Mouse (Mus musculus): Measurements from ENCODE around the gene C77080.

Gene C77080

GRCm38 (mm10) chr4:129261196-129261595, at the start of gene C77080:
Gene C77080 (minus strand): TSS chr4:129261404.
- DNase-seq (ENCODE audit: low spot score) = no peak

- DNase-seq (ENCODE audit: low spot score) = no peak
These were observed 46.7 kb upstream of the C77080 start for GRCm38 (mm10) chr4:129307936-129308335.

GRCm38 (mm10) chr4:129304306-129304705, 43.1 kb upstream of the C77080 start:
- no peak for DNase-seq (ENCODE audit: low spot score)

DNA sequence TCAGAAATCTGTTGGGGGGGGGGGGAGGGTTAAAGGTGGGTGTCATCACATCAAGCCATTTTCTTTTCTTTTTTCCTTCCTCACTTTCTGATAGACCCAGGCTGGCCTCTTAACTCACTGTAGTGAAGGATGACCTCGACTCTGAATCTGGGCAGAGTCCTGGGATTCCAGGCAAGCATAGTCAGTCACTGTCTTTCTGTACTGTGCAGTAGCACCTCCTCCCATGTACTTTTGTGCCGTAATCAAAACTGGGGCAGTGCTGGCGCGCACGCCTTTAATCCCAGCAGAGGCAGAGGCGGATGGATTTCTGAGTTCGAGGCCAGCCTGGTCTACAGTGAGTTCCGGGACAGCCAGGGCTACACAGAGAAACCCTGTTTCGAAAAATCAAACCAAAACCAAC, 42.6 kb upstream of the C77080 start:
- no peak for DNase-seq (ENCODE audit: low spot score)

DNA sequence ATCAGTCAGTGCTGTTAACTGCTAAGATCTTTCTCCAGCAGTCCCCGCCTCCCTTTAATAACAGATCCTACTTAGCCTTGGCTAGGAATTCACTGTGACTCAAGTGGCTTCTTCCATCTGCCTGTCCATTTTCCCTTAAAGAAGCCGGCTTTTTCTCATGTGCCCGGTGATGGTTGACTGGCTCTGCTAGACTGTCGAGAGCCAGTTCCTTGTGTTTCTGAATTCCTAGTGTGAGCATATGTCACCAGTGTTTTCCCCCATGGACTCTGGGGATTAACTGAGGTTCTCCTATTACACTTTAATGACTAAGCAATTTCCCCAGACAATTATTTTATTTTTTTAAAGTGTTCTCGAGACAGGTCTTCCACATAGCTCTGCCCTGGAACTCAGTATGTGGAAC, 42.2 kb upstream of the C77080 start:
- no peak for DNase-seq (ENCODE audit: low spot score)

DNA sequence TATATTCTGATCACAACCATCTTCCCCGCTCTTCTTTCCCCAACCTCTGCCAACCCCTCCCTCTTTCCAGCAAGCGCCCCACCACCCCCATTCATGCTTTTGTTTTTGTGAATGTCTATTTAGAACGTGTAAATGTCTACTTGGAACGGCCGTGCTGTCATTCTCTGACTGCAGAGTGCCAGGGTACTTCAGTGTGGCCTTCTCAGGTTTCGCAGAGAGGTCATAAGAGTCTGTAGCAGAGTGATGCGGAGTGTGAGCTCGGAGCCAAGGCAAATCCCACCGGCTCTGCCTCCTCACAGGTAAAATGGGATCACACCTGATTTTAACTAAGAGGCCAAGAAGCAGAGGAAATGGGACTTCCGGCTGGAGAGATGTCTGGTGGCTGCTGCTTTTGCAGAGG, 37.9 kb upstream of the C77080 start:
- no peak for DNase-seq (ENCODE audit: low spot score)

GRCm38 (mm10) chr4:129297724-129298123, 36.5 kb upstream of the C77080 start:
- no peak for DNase-seq (ENCODE audit: low spot score)

GRCm38 (mm10) chr4:129296066-129296465, 34.9 kb upstream of the C77080 start:
- no peak for DNase-seq (ENCODE audit: low spot score)

GRCm38 (mm10) chr4:129295188-129295587, 34.0 kb upstream of the C77080 start:
- no peak for DNase-seq (ENCODE audit: low spot score)

- DNase-seq (ENCODE audit: low spot score) = no peak
These were observed 32.5 kb upstream of the C77080 start for GRCm38 (mm10) chr4:129293702-129294101.

GRCm38 (mm10) chr4:129292831-129293230, 31.6 kb upstream of the C77080 start:
- DNase-seq (ENCODE audit: low spot score) = no peak

DNA sequence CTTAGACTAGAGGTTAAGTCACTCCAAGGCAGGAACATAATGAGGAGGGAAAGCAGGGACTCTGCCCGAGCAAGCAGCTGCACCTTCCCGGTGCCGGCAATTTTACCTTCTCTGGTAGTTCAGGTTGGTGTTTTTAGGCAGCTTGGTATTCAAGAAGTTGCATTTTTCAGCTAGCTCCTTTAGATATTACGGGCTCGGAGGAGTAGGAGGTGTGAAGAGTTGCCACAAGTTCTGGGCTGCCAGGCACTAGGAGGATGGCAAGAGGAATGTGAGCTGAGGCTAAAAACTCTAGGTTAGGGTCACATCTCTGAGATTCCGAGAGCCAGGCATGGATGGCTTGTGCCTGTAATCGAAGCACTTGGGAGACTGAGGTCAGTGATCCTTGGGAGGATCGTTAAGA, 28.5 kb upstream of the C77080 start:
- DNase-seq (ENCODE audit: low spot score) = no peak

DNA sequence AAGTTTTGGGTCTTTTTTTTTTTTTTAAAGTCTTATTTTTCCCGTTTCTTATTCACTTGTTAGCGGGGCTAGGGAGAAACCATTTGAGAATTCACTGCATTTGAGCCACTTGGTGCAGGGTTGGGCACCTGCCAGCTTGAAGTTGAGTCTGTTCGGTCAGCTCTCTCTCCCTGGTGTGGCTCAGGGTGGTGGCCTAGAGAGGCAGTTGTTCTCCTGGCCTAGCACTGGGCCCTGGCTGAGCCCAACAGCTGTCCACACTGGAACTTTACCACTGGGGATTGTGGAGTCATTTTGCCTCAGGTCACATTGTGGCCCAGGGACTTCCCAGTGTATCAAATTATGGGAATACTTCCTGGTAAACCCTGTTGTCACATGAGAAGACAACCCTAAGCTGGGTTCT, 26.9 kb upstream of the C77080 start:
- no peak for DNase-seq (ENCODE audit: low spot score)

GRCm38 (mm10) chr4:129287472-129287981, 26.3 kb upstream of the C77080 start, which contains the start of gene Sync:
Gene Sync (plus strand): TSS chr4:129287617.
- DNase-seq (ENCODE audit: low spot score) = no peak

- DNase-seq (ENCODE audit: low spot score) = no peak
These were observed 25.7 kb upstream of the C77080 start for GRCm38 (mm10) chr4:129286683-129287471.

- no peak for DNase-seq (ENCODE audit: low spot score)
These were observed 24.9 kb upstream of the C77080 start for GRCm38 (mm10) chr4:129286001-129286682.

DNA sequence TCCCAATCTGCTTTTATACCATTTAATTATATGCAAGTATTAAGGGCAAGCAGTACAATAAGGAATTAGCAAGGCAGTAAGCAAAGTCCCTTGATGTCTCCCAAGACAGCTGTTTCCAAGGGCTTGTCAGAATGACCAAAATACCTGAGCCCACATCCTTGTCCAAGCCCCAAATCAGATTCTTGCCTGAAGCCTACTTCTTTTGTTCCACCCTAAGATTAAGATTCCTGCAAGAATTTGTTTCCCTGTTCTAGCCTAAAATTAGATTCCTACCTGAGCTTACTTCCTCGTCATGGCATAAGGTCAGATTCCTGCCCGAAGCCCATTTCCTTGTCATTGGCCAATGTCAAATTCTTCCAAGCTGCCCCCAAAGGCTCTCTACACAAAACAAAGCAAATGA, 23.5 kb upstream of the C77080 start:
- DNase-seq (ENCODE audit: low spot score) = no peak

DNA sequence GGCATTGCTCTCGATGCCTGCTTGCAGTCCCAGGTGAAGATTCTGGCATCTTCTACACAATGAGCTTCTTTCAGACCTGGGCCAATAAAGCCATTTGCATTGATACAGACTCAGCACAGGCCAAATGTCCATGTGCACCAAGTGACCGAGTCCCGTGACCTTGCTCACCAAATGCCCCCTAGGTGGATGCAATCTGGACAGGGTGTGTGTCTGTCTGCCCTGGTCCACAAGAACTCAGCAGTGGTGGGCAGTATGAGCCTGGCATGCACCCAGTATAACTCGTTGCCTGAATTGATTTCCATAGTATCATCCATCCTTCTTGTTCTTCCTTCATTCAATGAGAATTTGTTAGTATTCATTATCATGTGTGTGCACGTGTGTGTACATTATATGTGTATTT, 22.0 kb upstream of the C77080 start:
- no peak for DNase-seq (ENCODE audit: low spot score)

GRCm38 (mm10) chr4:129282786-129283185, 21.6 kb upstream of the C77080 start:
- no peak for DNase-seq (ENCODE audit: low spot score)

DNA sequence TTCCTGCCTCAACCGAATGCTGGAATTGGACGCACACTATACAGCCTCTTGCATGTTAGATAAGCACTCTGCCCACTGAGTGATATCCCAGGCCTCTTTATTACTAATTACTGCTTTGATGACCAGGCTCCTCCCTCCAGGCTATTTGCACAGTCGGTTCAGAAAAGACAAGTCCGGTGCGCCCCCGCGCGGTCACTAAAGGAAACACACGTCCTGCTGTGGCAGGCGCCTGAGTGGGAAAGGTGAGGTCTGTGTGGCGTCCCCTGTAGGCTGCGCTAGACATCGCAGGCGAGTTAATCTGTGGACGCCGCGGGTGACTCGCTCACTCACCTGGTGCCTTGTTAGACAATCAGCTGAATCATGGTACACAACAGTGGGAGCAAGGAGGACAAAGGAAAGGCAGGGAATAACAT, 15.3 kb upstream of the C77080 start:
- peak; percentile 89 for DNase-seq (ENCODE audit: low spot score)

- no peak for DNase-seq (ENCODE audit: low spot score)
These were observed 11.5 kb upstream of the C77080 start for GRCm38 (mm10) chr4:129272756-129273046.

DNA sequence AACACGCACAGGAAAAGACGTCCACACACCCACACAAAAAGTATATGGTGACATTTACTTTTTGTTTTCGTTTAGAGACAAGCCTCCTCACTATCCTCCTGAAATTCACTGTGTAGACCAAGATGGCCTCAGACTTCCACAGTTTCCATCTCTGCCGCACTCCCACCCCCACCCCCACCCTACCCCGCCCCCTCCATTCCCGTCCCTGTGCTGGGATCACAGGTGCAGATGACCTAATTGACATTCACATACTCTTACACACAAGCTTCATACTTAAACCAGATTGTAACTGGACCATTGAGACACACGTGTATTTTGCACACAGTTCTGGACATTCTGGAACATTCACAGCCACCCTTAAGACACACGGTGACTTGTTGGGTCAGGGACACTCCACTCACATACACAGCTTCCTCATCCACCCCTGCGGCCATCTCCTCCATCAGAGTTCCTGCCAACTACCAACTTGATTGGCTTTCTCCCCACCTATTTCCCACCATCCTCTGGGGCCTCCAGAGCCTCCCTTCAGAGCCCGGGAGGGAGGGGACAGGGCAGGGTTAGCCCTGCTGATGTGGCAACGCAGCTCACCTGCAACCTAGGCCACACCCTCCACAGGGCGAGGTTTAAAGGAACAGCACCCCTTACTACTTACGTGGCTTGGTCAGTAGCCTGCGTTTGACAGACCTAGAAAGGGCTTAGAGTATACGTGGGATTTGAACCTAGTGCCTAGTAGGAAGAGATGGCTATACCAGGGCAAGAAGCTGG, 11.0 kb upstream of the C77080 start:
- DNase-seq (ENCODE audit: low spot score) = no peak

DNA sequence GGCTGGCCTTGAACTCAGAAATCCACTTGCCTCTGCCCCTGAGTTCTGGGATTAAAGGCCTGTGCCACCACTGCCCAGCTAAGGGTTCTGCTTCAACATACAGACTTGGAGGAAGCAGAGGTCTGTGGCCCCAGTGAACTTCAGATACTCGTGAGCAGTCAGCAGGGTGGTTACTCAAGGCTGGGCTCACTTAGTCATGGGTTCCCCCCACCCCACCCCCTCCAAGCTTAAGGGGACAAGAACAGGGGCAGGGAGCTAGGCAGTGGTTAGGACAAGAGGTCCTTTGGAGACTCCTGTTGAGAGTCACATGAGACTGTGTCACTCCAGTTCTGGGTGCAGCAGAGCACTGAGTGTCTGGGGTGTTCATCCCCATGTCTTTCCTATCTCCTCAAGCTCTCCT, 7.5 kb upstream of the C77080 start:
- DNase-seq (ENCODE audit: low spot score) = no peak
